Mouse (Mus musculus): Measurements from ENCODE around the gene Gsta4.
"Not testable (repeated sequence)": the region's sequence is repeated elsewhere in the genome, so short reads cannot be mapped to it uniquely, and the experiment has no call there.

Gsta4 gene

DNA sequence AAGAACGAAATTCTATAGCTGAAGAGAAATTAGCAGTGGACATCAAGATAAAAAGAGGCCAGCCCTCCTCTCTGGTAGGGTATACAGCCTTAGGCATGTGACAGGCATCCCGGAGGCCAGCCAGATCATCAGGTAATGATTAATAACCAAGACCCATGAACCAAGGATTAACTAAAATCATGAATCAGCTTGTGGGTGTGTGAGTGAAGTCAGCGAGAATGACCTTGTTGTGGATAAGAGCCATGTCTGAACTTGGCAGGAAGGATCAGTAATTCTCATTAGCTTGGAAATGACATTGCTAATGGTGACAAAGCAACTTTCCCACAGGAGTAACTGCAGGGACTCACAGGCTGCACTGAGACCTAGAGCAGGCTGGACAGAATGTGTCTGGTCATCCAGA, 47.1 kb downstream of the Gsta4 start:
- in situ Hi-C loops (cut with MboI, MseI), result loop anchor here (5.0 kb wide), 1 partner anchor 33 kb away; no protein-coding TSS in a partner anchor

DNA sequence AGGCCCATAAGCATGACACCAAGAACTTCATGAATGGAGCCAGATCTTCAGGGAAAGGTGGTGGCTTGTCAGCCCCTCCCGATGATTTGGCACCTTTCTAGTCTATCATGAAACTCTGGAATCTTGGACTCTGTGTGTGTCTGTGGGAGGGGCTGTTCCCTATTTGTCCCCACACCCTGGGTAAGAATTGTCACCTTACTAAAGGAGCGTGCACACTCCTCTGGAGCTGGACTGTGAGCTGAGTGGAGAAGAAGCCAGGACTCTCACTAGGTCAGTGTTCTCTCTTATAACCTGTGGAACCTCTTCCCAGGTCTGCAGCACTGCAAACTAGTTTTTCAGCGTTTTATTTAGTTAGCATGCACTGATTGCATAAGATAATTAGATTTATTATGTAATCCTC, 47.9 kb downstream of the Gsta4 start, which contains the start of gene Gsta1:
Gene Gsta1, plus strand, starts transcription at position 196 of the 400 bp plus-strand sequence.
- in situ Hi-C loops (cut with MboI, MseI), result not testable (repeated sequence)

DNA sequence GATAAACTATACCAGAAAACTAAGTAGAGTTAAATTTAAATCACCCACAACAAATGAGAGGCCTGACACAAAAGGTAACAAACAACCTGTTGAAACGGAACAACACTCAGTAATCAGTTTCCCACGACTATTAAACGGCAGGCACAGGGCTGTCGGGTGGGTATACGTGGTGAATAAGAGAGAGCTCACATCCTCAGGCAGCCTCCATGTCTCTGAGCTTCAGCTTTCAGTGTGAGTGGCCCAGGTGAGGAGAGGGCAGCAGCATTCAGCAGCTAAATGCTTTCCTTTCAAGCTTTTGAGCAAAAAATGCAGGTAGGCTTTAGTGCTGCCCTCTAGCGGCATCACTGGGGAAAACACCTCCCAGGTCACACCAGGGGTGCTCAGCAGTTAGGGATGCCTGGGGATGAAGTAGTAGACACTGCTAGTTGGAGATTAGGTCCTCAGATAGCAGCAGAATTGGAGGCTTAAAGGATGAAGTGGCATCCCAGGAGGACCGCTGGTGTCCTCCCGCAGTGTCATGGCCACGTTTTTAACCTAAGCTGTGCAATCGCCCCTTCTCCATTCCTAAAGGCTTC, 50.6 kb downstream of the Gsta4 start:
- in situ Hi-C loops (cut with MboI, MseI), result not testable (repeated sequence)

- in situ Hi-C loops (cut with MboI, MseI), result not testable (repeated sequence)
Measured at GRCm38 (mm10) chr9:78255683-78256470, 73.3 kb downstream of the Gsta4 start.

DNA sequence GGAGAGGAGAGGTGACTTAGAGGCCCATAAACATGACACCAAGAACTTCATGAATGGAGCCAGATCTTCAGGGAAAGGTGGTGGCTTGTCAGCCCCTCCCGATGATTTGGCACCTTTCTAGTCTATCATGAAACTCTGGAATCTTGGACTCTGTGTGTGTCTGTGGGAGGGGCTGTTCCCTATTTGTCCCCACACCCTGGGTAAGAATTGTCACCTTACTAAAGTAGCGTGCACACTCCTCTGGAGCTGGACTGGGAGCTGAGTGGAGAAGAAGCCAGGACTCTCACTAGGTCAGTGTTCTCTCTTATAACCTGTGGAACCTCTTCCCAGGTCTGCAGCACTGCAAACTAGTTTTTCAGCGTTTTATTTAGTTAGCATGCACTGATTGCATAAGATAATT, 74.3 kb downstream of the Gsta4 start, which contains the start of gene Gm3776:
Gene Gm3776, plus strand, starts transcription at position 216 of the 400 bp plus-strand sequence.
- in situ Hi-C loops (cut with MboI, MseI), result not testable (repeated sequence)
